Mouse (Mus musculus): ENCODE measurements around the gene Fstl4. TPM values are rescaled to one million over a fixed set of nuclear protein-coding genes. Genes with fewer than 3 reads are reported as not detected.

Gene Fstl4
- total and polyA plus RNA-seq, 3 experiments: not detected

DNA sequence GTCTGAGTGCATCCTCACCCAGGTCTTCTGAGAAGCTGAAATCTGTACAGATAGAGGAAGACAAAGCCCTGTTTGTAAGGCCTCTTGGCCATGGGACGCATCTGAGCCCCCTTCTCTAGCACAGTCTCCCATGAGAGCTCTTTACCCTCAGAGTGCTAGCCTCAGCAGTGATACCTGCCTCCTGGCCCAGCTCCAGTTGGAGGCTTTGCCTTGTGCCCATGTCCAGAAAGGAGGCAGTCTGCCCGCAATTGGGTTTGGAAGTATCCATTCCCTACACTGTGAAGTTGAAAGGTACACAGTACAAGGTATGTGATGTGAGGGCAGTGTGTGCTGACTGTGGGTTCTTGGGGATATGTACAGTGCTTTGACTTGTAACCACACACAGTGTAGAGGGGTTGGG, 84.3 kb downstream of the Fstl4 start:
- TF ChIP-seq GATA1 (IDR thresholded peaks at IDR 0.05; ENCODE audit: low read depth, low read length) (no peak), ETS1 (IDR thresholded peaks at IDR 0.05; ENCODE audit: low read depth, low read length) (no peak), POLR2AphosphoS2 (IDR thresholded peaks at IDR 0.05; ENCODE audit: low read length) (no peak), E2F4 (IDR thresholded peaks at IDR 0.05; ENCODE audit: borderline replicate concordance, low read depth, low read length) (no peak), MXI1 (IDR thresholded peaks at IDR 0.05; ENCODE audit: low read depth, low read length) (no peak), MYB (IDR thresholded peaks at IDR 0.05; ENCODE audit: low read depth, low read length) (no peak), CTCF (IDR thresholded peaks at IDR 0.05 in 2 of 3, conservative IDR thresholded peaks at IDR 0.05 in 1 of 3; ENCODE audit: control insufficient read depth in 1 of 3, insufficient read depth in 1 of 3, low read depth in 2 of 3, low read length in 3 of 3, poor library complexity in 1 of 3, severe bottlenecking in 1 of 3) (no peak), POLR2A (IDR thresholded peaks at IDR 0.05; ENCODE audit: control insufficient read depth in 1 of 2, insufficient read depth in 1 of 2, low read depth in 1 of 2, low read length in 2 of 2, poor library complexity in 1 of 2) (no peak), HCFC1 (IDR thresholded peaks at IDR 0.05; ENCODE audit: low read depth, low read length) (no peak), RAD21 (IDR thresholded peaks at IDR 0.05; ENCODE audit: low read depth, low read length) (no peak), USF2 (IDR thresholded peaks at IDR 0.05; ENCODE audit: borderline replicate concordance in 1 of 2, insufficient read depth in 1 of 2, low read depth in 1 of 2, low read length in 2 of 2) (no peak), CHD1 (IDR thresholded peaks at IDR 0.05; ENCODE audit: low read depth, low read length) (no peak), EP300 (IDR thresholded peaks at IDR 0.05; ENCODE audit: low read depth in 1 of 2, low read length in 2 of 2) (no peak), SMC3 (IDR thresholded peaks at IDR 0.05; ENCODE audit: low read depth, low read length) (no peak), ZMIZ1 (IDR thresholded peaks at IDR 0.05; ENCODE audit: low read depth, low read length) (no peak), USF1 (IDR thresholded peaks at IDR 0.05; ENCODE audit: low read depth, low read length) (no peak), MEF2A (IDR thresholded peaks at IDR 0.05; ENCODE audit: extremely low read depth, insufficient replicate concordance, low read depth, low read length, poor library complexity, severe bottlenecking) (no peak), POLR2AphosphoS5 (IDR thresholded peaks at IDR 0.05; ENCODE audit: borderline replicate concordance, low read depth, low read length) (no peak), MYC (IDR thresholded peaks at IDR 0.05; ENCODE audit: low read depth, low read length) (no peak)
- Histone ChIP-seq H3K4me3 (ENCODE audit: control insufficient read depth in 1 of 2, insufficient read depth in 1 of 2, low read depth in 2 of 2, low read length in 2 of 2) (no peak overlapping the region), H3K27me3 (ENCODE audit: control insufficient read depth in 1 of 2, insufficient read depth in 2 of 2, low read length in 2 of 2) (no peaks in the 10 kb centered on the region), H3K4me1 (ENCODE audit: control insufficient read depth in 1 of 2, insufficient read depth in 2 of 2, low read length in 2 of 2) (no peaks in the 10 kb centered on the region), H3K9me3 (replicated peaks; ENCODE audit: insufficient read depth, low read length) (no peaks in the 10 kb centered on the region), H3K27ac (ENCODE audit: control insufficient read depth, low read depth, low read length) (no peak overlapping the region), H3K36me3 (ENCODE audit: control insufficient read depth in 1 of 2, insufficient read depth in 2 of 2, low read length in 2 of 2) (no peaks in the 10 kb centered on the region), H3K79me2 (ENCODE audit: control insufficient read depth, insufficient read depth, low read length, poor library complexity) (no peaks in the 10 kb centered on the region), H3K9ac (ENCODE audit: control insufficient read depth, low read depth, low read length, poor library complexity, severe bottlenecking) (no peak overlapping the region)
- DNase-seq (ENCODE audit: low read depth, low spot score): no peak

DNA sequence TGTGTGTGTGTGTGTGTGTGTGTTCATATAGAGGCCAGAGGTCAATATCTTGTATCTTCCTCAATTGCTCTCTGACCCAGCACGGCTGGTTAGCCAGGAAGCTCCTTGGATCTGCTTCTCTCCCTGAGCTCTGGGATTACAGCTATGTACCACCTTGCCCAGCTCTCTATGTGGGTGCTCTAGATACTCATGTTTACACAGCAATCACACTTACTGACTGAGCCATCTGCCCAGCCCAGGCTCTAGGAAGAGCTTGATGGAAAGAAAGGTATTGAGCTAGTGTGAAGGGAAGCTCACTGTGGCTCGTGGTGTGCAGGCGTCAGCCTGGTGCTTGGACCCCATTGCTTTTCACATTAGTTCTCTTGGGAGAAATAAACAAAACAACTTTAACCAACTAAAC, 85.6 kb downstream of the Fstl4 start:
- no peaks in the 10 kb centered on the region for H3K79me2 ChIP-seq (ENCODE audit: control insufficient read depth, insufficient read depth, low read length, poor library complexity)
- H3K27me3 ChIP-seq (ENCODE audit: control insufficient read depth in 1 of 2, insufficient read depth in 2 of 2, low read length in 2 of 2): no peaks in the 10 kb centered on the region
- no peak overlapping the region for H3K27ac ChIP-seq (ENCODE audit: control insufficient read depth, low read depth, low read length)
- H3K4me1 ChIP-seq (ENCODE audit: control insufficient read depth in 1 of 2, insufficient read depth in 2 of 2, low read length in 2 of 2): no peaks in the 10 kb centered on the region
- no peak for TF ChIP-seq TAL1 (IDR thresholded peaks at IDR 0.05; ENCODE audit: low read length)
- no peak for TF ChIP-seq MAFK (IDR thresholded peaks at IDR 0.05; ENCODE audit: borderline replicate concordance, low read depth, low read length)
- TF ChIP-seq ETS1 (IDR thresholded peaks at IDR 0.05; ENCODE audit: low read depth, low read length): no peak
- TF ChIP-seq HCFC1 (IDR thresholded peaks at IDR 0.05; ENCODE audit: low read depth, low read length): no peak
- no peak for TF ChIP-seq ZMIZ1 (IDR thresholded peaks at IDR 0.05; ENCODE audit: low read depth, low read length)
- TF ChIP-seq KAT2A (conservative IDR thresholded peaks at IDR 0.05; ENCODE audit: low read depth, low read length): no peak
- no peak for TF ChIP-seq USF2 (IDR thresholded peaks at IDR 0.05; ENCODE audit: borderline replicate concordance in 1 of 2, insufficient read depth in 1 of 2, low read depth in 1 of 2, low read length in 2 of 2)
- no peak for TF ChIP-seq CHD1 (IDR thresholded peaks at IDR 0.05; ENCODE audit: low read depth, low read length)
- no peak for TF ChIP-seq RCOR1 (IDR thresholded peaks at IDR 0.05; ENCODE audit: low read depth, low read length)
- no peak for TF ChIP-seq SIN3A (IDR thresholded peaks at IDR 0.05; ENCODE audit: low read length)
- TF ChIP-seq SMC3 (IDR thresholded peaks at IDR 0.05; ENCODE audit: low read depth, low read length): no peak
- no peak for TF ChIP-seq POLR2A (IDR thresholded peaks at IDR 0.05; ENCODE audit: control insufficient read depth in 1 of 2, insufficient read depth in 1 of 2, low read depth in 1 of 2, low read length in 2 of 2, poor library complexity in 1 of 2)
- TF ChIP-seq TBP (IDR thresholded peaks at IDR 0.05; ENCODE audit: low read depth, low read length): no peak
- no peak for TF ChIP-seq POLR2AphosphoS2 (IDR thresholded peaks at IDR 0.05; ENCODE audit: low read length)
- TF ChIP-seq GABPA (IDR thresholded peaks at IDR 0.05; ENCODE audit: low read depth, low read length): no peak
- no peak for TF ChIP-seq ZKSCAN1 (IDR thresholded peaks at IDR 0.05; ENCODE audit: low read depth, low read length)
- H3K9me3 ChIP-seq (replicated peaks; ENCODE audit: insufficient read depth, low read length): no peaks in the 10 kb centered on the region
- DNase-seq (ENCODE audit: low read depth, low spot score): no peak
- H3K4me3 ChIP-seq (ENCODE audit: control insufficient read depth in 1 of 2, insufficient read depth in 1 of 2, low read depth in 2 of 2, low read length in 2 of 2): no peak overlapping the region
- no peaks in the 10 kb centered on the region for H3K36me3 ChIP-seq (ENCODE audit: control insufficient read depth in 1 of 2, insufficient read depth in 2 of 2, low read length in 2 of 2)
- H3K9ac ChIP-seq (ENCODE audit: control insufficient read depth, low read depth, low read length, poor library complexity, severe bottlenecking): no peak overlapping the region

Data from MEL (cell line).